Mouse (Mus musculus) granulocyte monocyte progenitor cell, adult 5-6 weeks (primary cell): ENCODE measurements at regions not wholly inside any gene's neighbourhood (a gene's known extent, or its start where the extent isn't known, plus 50 kb on each side); places are given as distances from the start of the nearest gene placed in this dataset.

Source experiments
- ATAC-seq: replicated peaks from 2 replicates; pipeline ENCODE4 v1.8.0; 2016; ENCODE audit warnings: mild to moderate bottlenecking, moderate TSS enrichment, inconsistent platforms; ENCODE audit not compliant: poor library complexity, severe bottlenecking

- no peak for ATAC-seq
Measured at GRCm38 (mm10) chr7:114912109-114912508, 168.6 kb downstream of the Insc start.

DNA sequence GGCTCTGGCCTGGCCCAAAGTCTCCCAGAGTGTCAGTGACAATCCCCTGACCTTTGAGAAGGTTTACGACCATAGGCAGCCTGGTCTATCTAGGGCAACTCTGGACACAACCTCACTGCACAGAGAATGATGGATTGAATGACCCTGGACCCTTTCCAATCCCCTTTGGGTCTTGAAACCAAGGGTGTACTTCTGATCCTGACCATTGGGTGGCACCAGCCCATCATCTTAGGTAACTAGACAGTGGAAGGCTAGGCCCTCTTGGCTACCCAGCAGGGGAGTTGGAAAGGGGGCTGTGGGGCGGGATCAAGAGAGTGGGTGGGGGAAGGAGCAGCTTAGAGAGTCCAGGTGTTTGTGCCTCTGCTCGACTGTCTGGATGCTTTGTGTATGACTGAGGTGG lies 178.7 kb downstream of the Insc start:
- peak; percentile 87 for ATAC-seq

- no peak for ATAC-seq
Measured at GRCm38 (mm10) chr7:114933861-114934260, 190.4 kb downstream of the Insc start.

- peak; percentile 70 for ATAC-seq
Measured at GRCm38 (mm10) chr7:114950759-114951158, 207.3 kb downstream of the Insc start.

GRCm38 (mm10) chr7:114963206-114963605 lies 219.7 kb downstream of the Insc start:
- ATAC-seq: no peak

DNA sequence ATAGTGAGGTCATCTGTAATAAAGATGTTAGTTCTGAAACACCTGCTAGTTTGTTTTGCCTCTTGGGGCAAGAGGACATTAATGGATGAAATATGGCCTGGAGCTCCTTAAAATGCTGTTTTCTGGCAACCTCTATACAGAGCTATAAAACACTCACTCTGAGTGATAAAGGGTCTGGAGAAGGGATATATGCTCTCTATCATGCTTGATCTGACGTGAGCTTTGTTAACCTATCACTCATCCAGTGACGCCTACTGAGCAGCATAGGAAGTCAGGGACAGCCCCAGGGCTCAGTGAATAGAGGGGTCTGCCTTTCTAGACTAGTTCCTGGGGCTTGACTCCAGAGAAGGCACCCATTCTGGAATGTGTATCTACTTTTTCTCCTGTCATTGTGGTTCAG lies 222.4 kb downstream of the Insc start:
- ATAC-seq: no peak

GRCm38 (mm10) chr7:114986481-114986880 lies 243.0 kb downstream of the Insc start:
- ATAC-seq: no peak

DNA sequence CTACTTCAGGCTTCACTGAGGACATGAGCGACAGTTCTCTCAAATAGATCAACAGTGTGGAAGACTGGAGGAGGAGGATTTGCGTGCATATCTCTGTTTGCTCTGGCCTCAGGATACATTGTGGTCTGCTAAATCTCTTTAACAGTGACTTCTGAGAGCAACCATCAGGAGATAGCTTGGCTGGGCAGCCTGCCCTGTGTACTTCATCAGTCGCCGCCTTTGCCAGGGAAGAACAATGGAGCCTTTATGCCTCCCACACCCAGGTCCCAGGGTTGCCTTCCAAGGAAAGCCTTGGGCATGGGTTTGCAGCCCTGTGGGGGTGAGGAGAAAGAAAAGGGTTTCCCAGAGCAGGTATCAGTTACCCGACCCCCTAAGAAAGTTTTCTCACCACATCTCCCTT lies 247.8 kb downstream of the Insc start:
- ATAC-seq: no peak

- ATAC-seq: no peak
Measured at GRCm38 (mm10) chr7:114992440-114992839, 248.9 kb downstream of the Insc start.

DNA sequence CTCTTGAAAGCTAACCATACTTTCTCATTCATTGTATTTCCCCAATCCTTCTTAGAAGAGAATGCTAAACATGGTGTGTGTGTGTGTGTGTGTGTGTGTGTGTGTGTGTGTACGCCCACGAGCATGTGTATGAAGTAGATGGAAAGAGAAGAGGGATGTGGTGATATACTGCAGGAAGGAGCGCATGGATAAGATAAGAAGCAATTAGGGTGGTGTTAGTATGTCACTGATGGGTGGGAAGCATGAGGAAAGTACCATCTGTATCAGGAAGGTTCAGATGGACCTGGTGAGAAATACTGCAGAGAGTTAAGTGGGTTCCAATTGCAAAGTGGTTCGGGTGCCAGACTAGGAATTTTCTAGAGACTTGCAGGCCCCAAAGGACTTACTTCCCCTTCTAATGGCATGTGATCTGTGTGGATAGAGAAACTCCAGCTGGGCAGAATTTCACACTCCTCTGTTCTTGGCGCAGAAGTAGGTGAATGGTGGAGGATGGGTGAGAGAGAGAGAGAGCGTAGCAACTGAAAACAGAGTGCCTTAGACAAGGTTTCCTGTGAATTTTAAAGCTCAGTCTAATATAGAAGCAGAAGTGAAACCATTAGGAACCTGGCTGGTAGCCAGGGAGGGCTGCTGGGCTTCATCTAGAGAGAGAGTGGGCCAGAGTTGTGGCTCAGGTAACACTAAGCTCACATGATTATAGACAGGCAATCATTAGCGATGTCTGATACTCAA lies 257.5 kb downstream of the Insc start:
- ATAC-seq: peak; percentile 92

GRCm38 (mm10) chr7:115014253-115014998 lies 270.9 kb downstream of the Insc start:
- no peak for ATAC-seq

DNA sequence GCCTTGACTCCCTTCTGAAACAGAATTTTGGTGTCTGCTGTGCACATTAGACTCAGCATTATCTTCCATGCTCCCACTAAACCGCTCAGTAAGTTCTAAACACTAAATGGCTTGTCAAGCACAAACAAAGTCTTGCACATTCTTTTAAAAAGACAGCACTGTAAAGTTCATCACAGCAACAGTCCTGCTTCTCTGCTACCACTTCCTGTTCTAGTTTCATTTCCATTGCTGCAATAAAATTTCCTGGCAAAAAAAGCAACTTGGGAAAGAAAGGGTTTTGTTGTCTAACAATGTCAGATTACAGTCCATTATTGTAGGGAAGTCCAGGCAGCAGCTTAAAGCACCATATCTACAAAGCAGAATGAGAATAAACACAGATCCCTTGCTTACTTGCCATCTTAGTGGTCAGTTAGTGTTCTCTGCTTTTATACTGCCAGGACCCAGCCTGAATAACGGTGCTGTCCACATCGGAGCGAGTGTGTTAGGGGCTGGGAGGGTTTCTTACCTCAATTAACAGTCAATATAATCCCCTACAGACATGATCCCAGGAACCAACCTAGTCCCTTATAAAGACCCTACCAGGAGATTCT lies 276.0 kb downstream of the Insc start:
- ATAC-seq: peak; percentile 61

- peak; percentile 79 for ATAC-seq
Measured at GRCm38 (mm10) chr7:115020023-115020422, 276.5 kb downstream of the Insc start.

- ATAC-seq: no peak
Measured at GRCm38 (mm10) chr7:115025803-115026202, 282.3 kb downstream of the Insc start.

DNA sequence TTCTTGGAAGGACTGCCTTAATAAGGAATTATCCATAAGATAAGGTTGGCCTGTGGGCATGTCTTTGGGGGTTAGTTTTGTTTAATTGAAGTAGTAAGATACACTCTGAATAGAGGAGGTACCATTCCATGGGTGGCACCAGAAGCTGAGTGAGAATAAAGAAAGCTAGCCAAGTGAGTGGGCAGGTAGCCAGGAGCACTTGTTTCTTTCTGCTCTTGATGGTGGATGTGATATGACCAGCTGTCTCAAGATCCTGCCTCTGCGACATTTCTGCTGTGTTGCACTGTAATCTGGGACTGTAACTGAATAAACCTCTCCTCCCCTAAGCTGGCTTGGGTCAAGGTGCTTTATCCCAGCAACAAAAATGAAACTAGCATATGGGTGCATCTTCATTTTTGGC lies 284.2 kb downstream of the Insc start:
- ATAC-seq: no peak

DNA sequence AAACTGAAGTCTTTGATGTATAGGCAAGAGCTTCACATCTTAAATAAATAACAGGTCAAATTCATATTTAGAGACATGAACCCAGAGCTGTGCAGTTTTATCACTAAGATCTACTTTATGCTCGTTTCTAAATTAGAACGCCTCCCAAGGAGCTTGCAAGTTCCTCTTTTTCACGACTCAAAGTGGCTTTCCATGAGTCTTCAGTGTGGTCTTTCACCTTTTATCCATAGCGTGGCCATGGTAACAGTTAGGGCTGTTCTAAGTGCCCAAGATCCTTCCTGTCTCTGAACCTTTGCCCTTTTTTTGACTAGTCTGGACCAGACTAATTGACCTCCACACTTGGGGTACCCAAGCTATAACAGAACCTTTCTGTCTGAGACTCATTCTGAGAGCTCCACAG lies 290.5 kb downstream of the Insc start:
- ATAC-seq: peak; percentile 30; the same call in 1 of the 2 replicates

DNA sequence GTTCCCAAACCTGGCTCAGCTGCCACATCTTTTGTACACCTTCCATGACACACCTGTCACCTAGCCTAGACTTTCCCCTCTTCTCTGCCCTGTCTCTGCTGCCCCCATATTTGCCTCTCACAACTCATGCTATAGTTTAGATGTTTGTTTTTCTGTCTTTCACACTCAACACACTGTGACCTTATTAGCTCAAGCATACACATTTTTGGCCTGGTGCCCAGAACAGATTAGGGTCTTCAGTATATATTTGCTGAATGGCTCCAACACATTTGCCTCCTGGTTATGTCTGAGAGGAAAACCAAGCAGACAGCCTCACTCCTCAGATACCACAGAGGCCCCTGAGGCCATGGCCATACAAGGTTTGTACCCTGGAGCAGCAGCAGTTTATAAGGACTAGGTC lies 312.0 kb downstream of the Insc start:
- no peak for ATAC-seq

GRCm38 (mm10) chr7:115056992-115057645 lies 313.6 kb downstream of the Insc start:
- no peak for ATAC-seq

- ATAC-seq: no peak
Measured at GRCm38 (mm10) chr7:115057736-115058135, 314.2 kb downstream of the Insc start.

DNA sequence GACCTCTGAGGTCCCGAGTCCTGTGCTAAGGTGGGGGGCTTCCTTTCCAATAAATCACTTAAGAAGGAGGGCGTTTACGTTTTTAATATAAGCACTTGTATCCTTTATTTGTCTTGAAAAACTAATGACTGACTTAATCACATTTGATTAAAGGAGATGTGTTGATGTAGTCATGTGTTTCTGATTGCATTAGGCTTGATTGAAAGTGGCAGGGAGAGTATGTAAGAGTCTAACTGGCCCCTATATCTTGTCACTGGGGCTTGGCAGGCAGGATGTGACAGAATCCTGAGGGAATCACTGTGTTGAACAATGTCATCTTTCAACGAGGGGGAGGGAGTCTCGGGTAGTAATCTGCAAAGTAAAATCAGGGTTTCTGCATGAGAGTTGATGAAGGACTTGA lies 316.7 kb downstream of the Insc start:
- ATAC-seq: no peak

GRCm38 (mm10) chr7:115062817-115063216 lies 319.3 kb downstream of the Insc start:
- ATAC-seq: peak; percentile 58; the same call in 1 of the 2 replicates
